Mouse (Mus musculus): Measurements from ENCODE around the gene Pgm2l1. TPM values are rescaled to one million over a fixed set of nuclear protein-coding genes. Genes with fewer than 3 reads are reported as not detected.

The Pgm2l1 gene
- polyA plus RNA-seq, 1 experiment = 15.8 TPM

- H3K27ac ChIP-seq (ENCODE audit: control insufficient read depth, insufficient read depth, low read length) = no peak overlapping the region
- H3K27me3 ChIP-seq (ENCODE audit: control insufficient read depth, insufficient read depth, low read length) = peaks cover 6% of the 10 kb centered on the region; the same call in 1 of the 2 replicates
- DNase-seq = no peak
- TF ChIP-seq POLR2A (IDR thresholded peaks at IDR 0.05; ENCODE audit: control insufficient read depth, extremely low read depth, insufficient read depth, low read length, poor library complexity) (no peak), CTCF (IDR thresholded peaks at IDR 0.05; ENCODE audit: borderline replicate concordance, control insufficient read depth, extremely low read depth, insufficient read depth, low read length, poor library complexity) (no peak)
- no peaks in the 10 kb centered on the region for H3K36me3 ChIP-seq (ENCODE audit: control insufficient read depth, insufficient read depth, low read length)
- WGBS = 27% methylated on average over 3 of the region's 3 CpGs
- H3K4me1 ChIP-seq (replicated peaks; ENCODE audit: control insufficient read depth, insufficient read depth, low read length) = no peaks in the 10 kb centered on the region
- no peak overlapping the region for H3K4me3 ChIP-seq (ENCODE audit: control insufficient read depth, insufficient read depth, low read length)
Measured at GRCm38 (mm10) chr7:100283298-100283697, 56.1 kb downstream of the Pgm2l1 start.

- peak within 1 kb of the TSS; percentile 1; the same call in 1 of the 2 replicates for H3K4me3 ChIP-seq (ENCODE audit: control insufficient read depth, insufficient read depth, low read length)
- H3K4me1 ChIP-seq (replicated peaks; ENCODE audit: control insufficient read depth, insufficient read depth, low read length) = no peaks in the 10 kb centered on the region
- no peaks in the 10 kb centered on the region for H3K36me3 ChIP-seq (ENCODE audit: control insufficient read depth, insufficient read depth, low read length)
- peaks cover 10% of the 10 kb centered on the region; the same call in 1 of the 2 replicates for H3K27me3 ChIP-seq (ENCODE audit: control insufficient read depth, insufficient read depth, low read length)
- H3K27ac ChIP-seq (ENCODE audit: control insufficient read depth, insufficient read depth, low read length) = no peak within 1 kb of the TSS
- peak; percentile 8 for DNase-seq
- TF ChIP-seq CTCF (IDR thresholded peaks at IDR 0.05; ENCODE audit: borderline replicate concordance, control insufficient read depth, extremely low read depth, insufficient read depth, low read length, poor library complexity) (no peak), POLR2A (IDR thresholded peaks at IDR 0.05; ENCODE audit: control insufficient read depth, extremely low read depth, insufficient read depth, low read length, poor library complexity) (no peak)
- 2% methylated on average over 53 of the region's 53 CpGs for WGBS
Measured at GRCm38 (mm10) chr7:100285383-100285782, 58.2 kb downstream of the Pgm2l1 start, which contains the start of gene P4ha3. Gene P4ha3 (plus strand): TSS chr7:100285520.

GRCm38 (mm10) chr7:100287748-100288578 lies 60.8 kb downstream of the Pgm2l1 start:
- no peak overlapping the region for H3K27ac ChIP-seq (ENCODE audit: control insufficient read depth, insufficient read depth, low read length)
- TF ChIP-seq POLR2A (IDR thresholded peaks at IDR 0.05; ENCODE audit: control insufficient read depth, extremely low read depth, insufficient read depth, low read length, poor library complexity) (no peak), CTCF (IDR thresholded peaks at IDR 0.05; ENCODE audit: borderline replicate concordance, control insufficient read depth, extremely low read depth, insufficient read depth, low read length, poor library complexity) (no peak)
- DNase-seq = no peak
- no peak overlapping the region for H3K4me3 ChIP-seq (ENCODE audit: control insufficient read depth, insufficient read depth, low read length)
- H3K4me1 ChIP-seq (replicated peaks; ENCODE audit: control insufficient read depth, insufficient read depth, low read length) = no peaks in the 10 kb centered on the region
- no peaks in the 10 kb centered on the region for H3K36me3 ChIP-seq (ENCODE audit: control insufficient read depth, insufficient read depth, low read length)
- H3K27me3 ChIP-seq (ENCODE audit: control insufficient read depth, insufficient read depth, low read length) = peaks cover 10% of the 10 kb centered on the region; the same call in 1 of the 2 replicates
- WGBS = 48% methylated on average over 7 of the region's 7 CpGs

GRCm38 (mm10) chr7:100288622-100289021 lies 61.4 kb downstream of the Pgm2l1 start:
- TF ChIP-seq POLR2A (IDR thresholded peaks at IDR 0.05; ENCODE audit: control insufficient read depth, extremely low read depth, insufficient read depth, low read length, poor library complexity) (no peak), CTCF (IDR thresholded peaks at IDR 0.05; ENCODE audit: borderline replicate concordance, control insufficient read depth, extremely low read depth, insufficient read depth, low read length, poor library complexity) (no peak)
- H3K4me1 ChIP-seq (replicated peaks; ENCODE audit: control insufficient read depth, insufficient read depth, low read length) = no peaks in the 10 kb centered on the region
- H3K27me3 ChIP-seq (ENCODE audit: control insufficient read depth, insufficient read depth, low read length) = peaks cover 10% of the 10 kb centered on the region; the same call in 1 of the 2 replicates
- H3K36me3 ChIP-seq (ENCODE audit: control insufficient read depth, insufficient read depth, low read length) = no peaks in the 10 kb centered on the region
- WGBS = 60% methylated on average over 11 of the region's 11 CpGs
- no peak overlapping the region for H3K4me3 ChIP-seq (ENCODE audit: control insufficient read depth, insufficient read depth, low read length)
- H3K27ac ChIP-seq (ENCODE audit: control insufficient read depth, insufficient read depth, low read length) = no peak overlapping the region
- no peak for DNase-seq

- H3K27ac ChIP-seq (ENCODE audit: control insufficient read depth, insufficient read depth, low read length) = no peak overlapping the region
- TF ChIP-seq POLR2A (IDR thresholded peaks at IDR 0.05; ENCODE audit: control insufficient read depth, extremely low read depth, insufficient read depth, low read length, poor library complexity) (no peak), CTCF (IDR thresholded peaks at IDR 0.05; ENCODE audit: borderline replicate concordance, control insufficient read depth, extremely low read depth, insufficient read depth, low read length, poor library complexity) (no peak)
- H3K36me3 ChIP-seq (ENCODE audit: control insufficient read depth, insufficient read depth, low read length) = no peaks in the 10 kb centered on the region
- DNase-seq = no peak
- no peak overlapping the region for H3K4me3 ChIP-seq (ENCODE audit: control insufficient read depth, insufficient read depth, low read length)
- no peaks in the 10 kb centered on the region for H3K4me1 ChIP-seq (replicated peaks; ENCODE audit: control insufficient read depth, insufficient read depth, low read length)
- H3K27me3 ChIP-seq (ENCODE audit: control insufficient read depth, insufficient read depth, low read length) = 0 out of 2 replicates have a peak, but pooled peaks cover 1% of the 10 kb centered on the region
- 85% methylated on average over 8 of the region's 8 CpGs for WGBS
Measured at GRCm38 (mm10) chr7:100293546-100293945, 66.4 kb downstream of the Pgm2l1 start.

- no peaks in the 10 kb centered on the region for H3K36me3 ChIP-seq (ENCODE audit: control insufficient read depth, insufficient read depth, low read length)
- H3K4me3 ChIP-seq (ENCODE audit: control insufficient read depth, insufficient read depth, low read length) = no peak overlapping the region
- no peaks in the 10 kb centered on the region for H3K27me3 ChIP-seq (ENCODE audit: control insufficient read depth, insufficient read depth, low read length)
- TF ChIP-seq POLR2A (IDR thresholded peaks at IDR 0.05; ENCODE audit: control insufficient read depth, extremely low read depth, insufficient read depth, low read length, poor library complexity) (no peak), CTCF (IDR thresholded peaks at IDR 0.05; ENCODE audit: borderline replicate concordance, control insufficient read depth, extremely low read depth, insufficient read depth, low read length, poor library complexity) (no peak)
- H3K4me1 ChIP-seq (replicated peaks; ENCODE audit: control insufficient read depth, insufficient read depth, low read length) = no peaks in the 10 kb centered on the region
- H3K27ac ChIP-seq (ENCODE audit: control insufficient read depth, insufficient read depth, low read length) = no peak overlapping the region
- DNase-seq = no peak
- 97% methylated on average over 2 of the region's 2 CpGs for WGBS
Measured at GRCm38 (mm10) chr7:100295745-100296144, 68.6 kb downstream of the Pgm2l1 start.
